Mouse (Mus musculus): ENCODE results near the gene Polh. TPM values are rescaled to one million over a fixed set of nuclear protein-coding genes. Genes with fewer than 3 reads are reported as not detected.

Polh gene
- total and polyA plus RNA-seq, 2 experiments from 2014 or later, result 7.8 to 11.0 TPM

- no peak for DNase-seq (ENCODE audit: low spot score)
- Histone ChIP-seq H3K27me3 (ENCODE audit: control insufficient read depth, insufficient read depth, low read length) (no peaks in the 10 kb centered on the region), H3K4me2 (ENCODE audit: low read depth, low read length) (no peak overlapping the region), H3K36me3 (replicated peaks; ENCODE audit: control insufficient read depth, insufficient read depth, low read length) (peaks cover 80% of the 10 kb centered on the region), H3K4me1 (ENCODE audit: control insufficient read depth, insufficient read depth) (peaks cover 14% of the 10 kb centered on the region), H3K9me3 (replicated peaks; ENCODE audit: control insufficient read depth, low read length) (no peaks in the 10 kb centered on the region), H3K27ac (ENCODE audit: low read depth) (0 out of 2 replicates have a peak overlapping the region, but pooled peaks have one; percentile 36), H3K4me3 (ENCODE audit: low read depth, low read length) (no peak overlapping the region), H3K9ac (replicated peaks; ENCODE audit: low read depth, low read length) (no peak overlapping the region)
- WGBS, result 95% methylated on average over 4 of the region's 4 CpGs
- no peak for ATAC-seq (ENCODE audit: insufficient read depth, low read depth)
- TF ChIP-seq EP300 (IDR thresholded peaks at IDR 0.05; ENCODE audit: low read depth) (no peak), CTCF (IDR thresholded peaks at IDR 0.05; ENCODE audit: low read depth) (no peak)
Observed at GRCm38 (mm10) chr17:46123285-46123684, 79.2 kb downstream of the Polh start.

- H3K4me1 ChIP-seq (ENCODE audit: control insufficient read depth, insufficient read depth), result peaks cover 14% of the 10 kb centered on the region
- H3K9ac ChIP-seq (replicated peaks; ENCODE audit: low read depth, low read length), result no peak overlapping the region
- no peaks in the 10 kb centered on the region for H3K9me3 ChIP-seq (replicated peaks; ENCODE audit: control insufficient read depth, low read length)
- TF ChIP-seq CTCF (IDR thresholded peaks at IDR 0.05; ENCODE audit: low read depth) (no peak), EP300 (IDR thresholded peaks at IDR 0.05; ENCODE audit: low read depth) (no peak)
- no peak overlapping the region for H3K4me3 ChIP-seq (ENCODE audit: low read depth, low read length)
- WGBS, result 95% methylated on average over 4 of the region's 4 CpGs
- no peak overlapping the region for H3K27ac ChIP-seq (ENCODE audit: low read depth)
- ATAC-seq (ENCODE audit: insufficient read depth, low read depth) (no peak), DNase-seq (ENCODE audit: low spot score) (no peak)
- no peaks in the 10 kb centered on the region for H3K27me3 ChIP-seq (ENCODE audit: control insufficient read depth, insufficient read depth, low read length)
- H3K4me2 ChIP-seq (ENCODE audit: low read depth, low read length), result no peak overlapping the region
- H3K36me3 ChIP-seq (replicated peaks; ENCODE audit: control insufficient read depth, insufficient read depth, low read length), result peaks cover 80% of the 10 kb centered on the region
Observed at GRCm38 (mm10) chr17:46122791-46123190, 79.7 kb downstream of the Polh start.

MicroRNA genes within 50 kb of the gene (microRNA counts, 519-probe panel; counts per million panel counts)
- microRNA mmu-miR-693-3p (not detected), microRNA mmu-miR-693-5p (not detected)

Small RNA genes lying within 50 kb of the gene (microRNA-seq; reads per million reads assigned to microRNA genes)
- not detected for gene Mir693

Other genes starting within 250 kb of the Polh start
- 122 and 224 TPM in 2 replicates for gene Vegfa, start 170.3 kb downstream of the Polh start, total RNA-seq (2014; rRNA removed; ENCODE audit: low replicate concordance)
- gene Vegfa, start 170.3 kb downstream of the Polh start, polyA plus RNA-seq (2015; fragmentation: Nextera tagmentation; extraction: Ambion mirVana), result 5.0 and 5.2 TPM in 2 replicates
- gene Mrps18a, start 91.7 kb downstream of the Polh start, total RNA-seq (2014; rRNA removed; ENCODE audit: low replicate concordance), result 76.6 and 86.5 TPM in 2 replicates
- 169 and 174 TPM in 2 replicates for gene Mrps18a, start 91.7 kb downstream of the Polh start, polyA plus RNA-seq (2015; fragmentation: Nextera tagmentation; extraction: Ambion mirVana)
- 0.27 and 4.5 TPM in 2 replicates for gene Rsph9, start 58.4 kb downstream of the Polh start, total RNA-seq (2014; rRNA removed; ENCODE audit: low replicate concordance)
- gene Rsph9, start 58.4 kb downstream of the Polh start, polyA plus RNA-seq (2015; fragmentation: Nextera tagmentation; extraction: Ambion mirVana), result 4.2 and 4.7 TPM in 2 replicates
- gene Mad2l1bp, start 49.1 kb downstream of the Polh start, total RNA-seq (2014; rRNA removed; ENCODE audit: low replicate concordance), result 19.1 and 26.9 TPM in 2 replicates
- 32.5 and 32.6 TPM in 2 replicates for gene Mad2l1bp, start 49.1 kb downstream of the Polh start, polyA plus RNA-seq (2015; fragmentation: Nextera tagmentation; extraction: Ambion mirVana)
- gene Gtpbp2, start 41.6 kb downstream of the Polh start, total RNA-seq (2014; rRNA removed; ENCODE audit: low replicate concordance), result 66.4 and 99.0 TPM in 2 replicates
- 24.5 and 25.8 TPM in 2 replicates for gene Gtpbp2, start 41.6 kb downstream of the Polh start, polyA plus RNA-seq (2015; fragmentation: Nextera tagmentation; extraction: Ambion mirVana)
- 22.6 and 28.9 TPM in 2 replicates for gene Xpo5, start 137 bp upstream of the Polh start, total RNA-seq (2014; rRNA removed; ENCODE audit: low replicate concordance)
- 9.9 and 11.7 TPM in 2 replicates for gene Xpo5, start 137 bp upstream of the Polh start, polyA plus RNA-seq (2015; fragmentation: Nextera tagmentation; extraction: Ambion mirVana)
- gene Polr1c, start 45.4 kb upstream of the Polh start, total RNA-seq (2014; rRNA removed; ENCODE audit: low replicate concordance), result 35.7 and 38.3 TPM in 2 replicates
- gene Polr1c, start 45.4 kb upstream of the Polh start, polyA plus RNA-seq (2015; fragmentation: Nextera tagmentation; extraction: Ambion mirVana), result 27.2 TPM in 2 replicates
- gene Yipf3, start 45.4 kb upstream of the Polh start, total RNA-seq (2014; rRNA removed; ENCODE audit: low replicate concordance), result 16.0 and 21.3 TPM in 2 replicates
- gene Yipf3, start 45.4 kb upstream of the Polh start, polyA plus RNA-seq (2015; fragmentation: Nextera tagmentation; extraction: Ambion mirVana), result 68.5 and 78.4 TPM in 2 replicates
- 1.3 and 1.5 TPM in 2 replicates for gene Lrrc73, start 50.9 kb upstream of the Polh start, total RNA-seq (2014; rRNA removed; ENCODE audit: low replicate concordance)
- gene Lrrc73, start 50.9 kb upstream of the Polh start, polyA plus RNA-seq (2015; fragmentation: Nextera tagmentation; extraction: Ambion mirVana), result 0.26 and 0.45 TPM in 2 replicates
- gene Tjap1, start 80.4 kb upstream of the Polh start, total RNA-seq (2014; rRNA removed; ENCODE audit: low replicate concordance), result 30.1 and 31.9 TPM in 2 replicates
- 20.1 and 22.6 TPM in 2 replicates for gene Tjap1, start 80.4 kb upstream of the Polh start, polyA plus RNA-seq (2015; fragmentation: Nextera tagmentation; extraction: Ambion mirVana)
- 1.7 TPM in 1 of 2 replicates, not detected in the other for gene Dlk2, start 94.8 kb upstream of the Polh start, total RNA-seq (2014; rRNA removed; ENCODE audit: low replicate concordance)
- 0.16 and 0.43 TPM in 2 replicates for gene Dlk2, start 94.8 kb upstream of the Polh start, polyA plus RNA-seq (2015; fragmentation: Nextera tagmentation; extraction: Ambion mirVana)
- 5.8 and 6.8 TPM in 2 replicates for gene Abcc10, start 125.7 kb upstream of the Polh start, total RNA-seq (2014; rRNA removed; ENCODE audit: low replicate concordance)
- 3.6 and 4.1 TPM in 2 replicates for gene Abcc10, start 125.7 kb upstream of the Polh start, polyA plus RNA-seq (2015; fragmentation: Nextera tagmentation; extraction: Ambion mirVana)
- 5.3 and 18.1 TPM in 2 replicates for gene Zfp318, start 181.1 kb upstream of the Polh start, total RNA-seq (2014; rRNA removed; ENCODE audit: low replicate concordance)
- gene Zfp318, start 181.1 kb upstream of the Polh start, polyA plus RNA-seq (2015; fragmentation: Nextera tagmentation; extraction: Ambion mirVana), result 4.2 and 4.4 TPM in 2 replicates
- 1.5 TPM in 1 of 2 replicates, not detected in the other for gene Crip3, start 226.3 kb upstream of the Polh start, total RNA-seq (2014; rRNA removed; ENCODE audit: low replicate concordance)
- gene Crip3, start 226.3 kb upstream of the Polh start, polyA plus RNA-seq (2015; fragmentation: Nextera tagmentation; extraction: Ambion mirVana), result 0.48 and 1.00 TPM in 2 replicates
- gene Slc22a7, start 235.8 kb upstream of the Polh start, total RNA-seq (2014; rRNA removed; ENCODE audit: low replicate concordance), result not detected in 2 replicates
- not detected in 2 replicates for gene Slc22a7, start 235.8 kb upstream of the Polh start, polyA plus RNA-seq (2015; fragmentation: Nextera tagmentation; extraction: Ambion mirVana)